Mouse (Mus musculus): ENCODE measurements around the gene Gm498.

- TF ChIP-seq CTCF (IDR thresholded peaks at IDR 0.05; ENCODE audit: extremely low read depth, insufficient read depth, low read length) (no peak), POLR2A (IDR thresholded peaks at IDR 0.05; ENCODE audit: extremely low read depth, insufficient read depth, low read length) (no peak)
Observed at GRCm38 (mm10) chr7:143905606-143906005, 39.0 kb downstream of the Gm498 start.

Data from cortical plate, adult 2 months (tissue).